In genomic region chr6:28898836-28899235, GRCm38 (mm10) we compare ENCODE assay signal across 10 mouse cellular contexts.
DNase-seq lines count a peak whose midpoint lies in the region; ATAC-seq and TF ChIP-seq lines count a peak whose summit lies in the region.
"Had no signal": no experiment of that assay in that cellular context is flagged by ENCODE, and none has a peak within 500 bp of the region (broad histone marks: within the 10 kb centered on the region; RNA-seq: fewer than 3 reads in every experiment).

No protein-coding gene starts in this region.

- H3K27ac ChIP-seq in kidney, embryonic 16.5 days (ENCODE audit: low read length): no peak overlapping the region
- no peak overlapping the region for H3K27ac ChIP-seq in midbrain, embryonic 13.5 days
- H3K27ac ChIP-seq: embryonic facial prominence, embryonic 13.5 days; limb, embryonic 15.5 days had no signal

- peak; percentile 90 for TF ChIP-seq CTCF in E14TG2a.4 (conservative IDR thresholded peaks at IDR 0.05; ENCODE audit: low read length)

- H3K9ac ChIP-seq in kidney, embryonic 16.5 days (replicated peaks; ENCODE audit: low read length): no peak overlapping the region
- no peak overlapping the region for H3K9ac ChIP-seq in midbrain, embryonic 13.5 days (replicated peaks)
- H3K9ac ChIP-seq: embryonic facial prominence, embryonic 13.5 days; limb, embryonic 15.5 days had no signal

- no peak overlapping the region for H3K4me3 ChIP-seq in kidney, embryonic 16.5 days (ENCODE audit: low read length)
- no peak overlapping the region for H3K4me3 ChIP-seq in E14TG2a.4 (replicated peaks; ENCODE audit: low read length)
- no peak overlapping the region for H3K4me3 ChIP-seq in midbrain, embryonic 13.5 days (replicated peaks)
- H3K4me3 ChIP-seq: embryonic facial prominence, embryonic 13.5 days; limb, embryonic 15.5 days had no signal

- H3K9me3 ChIP-seq in kidney, embryonic 16.5 days (ENCODE audit: low read length): no peaks in the 10 kb centered on the region
- no peaks in the 10 kb centered on the region for H3K9me3 ChIP-seq in E14TG2a.4 (ENCODE audit: low read length)
- no peaks in the 10 kb centered on the region for H3K9me3 ChIP-seq in midbrain, embryonic 13.5 days
- H3K9me3 ChIP-seq: embryonic facial prominence, embryonic 13.5 days; limb, embryonic 15.5 days had no signal

- 22% methylated on average over 10 of the region's 10 CpGs for WGBS in kidney, embryonic 16.5 days
- WGBS in midbrain, embryonic 13.5 days: 16% methylated on average over 10 of the region's 10 CpGs

- no peak overlapping the region for H3K4me2 ChIP-seq in kidney, embryonic 16.5 days (replicated peaks; ENCODE audit: low read depth, low read length)
- no peak overlapping the region for H3K4me2 ChIP-seq in midbrain, embryonic 13.5 days (replicated peaks)
- H3K4me2 ChIP-seq: embryonic facial prominence, embryonic 13.5 days; limb, embryonic 15.5 days had no signal

- ATAC-seq in kidney, embryonic 16.5 days (ENCODE audit: low FRiP score, low TSS enrichment): no peak
- ATAC-seq in midbrain, embryonic 13.5 days: peak; percentile 44; the same call in 1 of the 2 replicates

- H3K4me1 ChIP-seq in kidney, embryonic 16.5 days (ENCODE audit: insufficient read depth, low read length): no peaks in the 10 kb centered on the region; the same call in 1 of the 2 replicates
- H3K4me1 ChIP-seq in E14TG2a.4 (replicated peaks; ENCODE audit: low read depth, low read length): peaks cover 20% of the 10 kb centered on the region
- peaks cover 24% of the 10 kb centered on the region; the same call in 1 of the 2 replicates for H3K4me1 ChIP-seq in midbrain, embryonic 13.5 days (replicated peaks)

- H3K27me3 ChIP-seq in kidney, embryonic 16.5 days (ENCODE audit: insufficient read depth, low read length): no peaks in the 10 kb centered on the region
- peaks cover 13% of the 10 kb centered on the region for H3K27me3 ChIP-seq in E14TG2a.4 (ENCODE audit: insufficient read depth, low read length)
- 0 out of 2 replicates have a peak, but pooled peaks cover 3% of the 10 kb centered on the region for H3K27me3 ChIP-seq in midbrain, embryonic 13.5 days
- H3K27me3 ChIP-seq: embryonic facial prominence, embryonic 13.5 days; limb, embryonic 15.5 days had no signal

- DNase-seq in kidney, adult 18-20 months: peak; percentile 49
- DNase-seq in c-Kit-positive CD71-negative TER-119-negative erythroid progenitor cells, embryonic 14.5 days (ENCODE audit: low read depth): peak; percentile 50
- peak; percentile 35 for DNase-seq in forelimb bud, embryonic 11.5 days (ENCODE audit: low read depth, low spot score)
- DNase-seq in layer of hippocampus, adult 9-11 months: peak; percentile 65
- DNase-seq in thymus, postnatal 14 days: peak; percentile 40

- no peaks in the 10 kb centered on the region for H3K36me3 ChIP-seq in kidney, embryonic 16.5 days (ENCODE audit: insufficient read depth, low read length)
- 0 out of 2 replicates have a peak, but pooled peaks cover 4% of the 10 kb centered on the region for H3K36me3 ChIP-seq in E14TG2a.4 (ENCODE audit: insufficient read depth, low read length)
- no peaks in the 10 kb centered on the region for H3K36me3 ChIP-seq in midbrain, embryonic 13.5 days
- H3K36me3 ChIP-seq: embryonic facial prominence, embryonic 13.5 days had no signal
